Mouse (Mus musculus) ES-E14 (cell line): ENCODE results near the gene Ankrd65.

ENCODE experiments used
- HCFC1 ChIP-seq: IDR thresholded peaks from 2 replicates; pipeline ENCODE4 v1.6.1; 2012; ENCODE audit warnings: low read length, inconsistent platforms, borderline replicate concordance; ENCODE audit not compliant: insufficient read depth
- ZNF384 ChIP-seq: IDR thresholded peaks from 2 replicates; pipeline ENCODE4 v1.6.1; 2012; ENCODE audit warnings: low read depth, low read length, inconsistent platforms

DNA sequence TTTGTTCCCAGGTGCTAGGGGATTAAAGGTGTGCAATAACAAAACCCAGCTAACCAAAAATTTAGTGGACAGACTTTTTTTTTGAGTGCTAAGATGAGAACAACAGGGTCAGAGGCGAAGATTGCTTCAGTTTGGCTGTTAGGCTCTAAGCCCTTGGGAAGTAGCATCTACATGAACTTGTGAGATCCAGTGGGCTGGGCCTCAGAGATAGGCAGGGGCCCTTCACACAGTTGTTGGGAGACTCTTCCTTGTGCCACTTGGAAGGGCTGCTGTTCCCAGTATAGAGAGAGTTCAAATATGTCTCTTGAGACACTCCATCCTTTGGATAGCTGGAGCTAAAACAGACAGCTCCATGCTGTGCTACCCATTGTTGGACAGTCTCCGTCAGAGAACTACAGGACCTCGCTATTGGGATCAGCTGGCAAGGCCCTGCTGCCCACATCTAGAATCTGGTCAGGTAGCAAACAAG, at the start of gene Ankrd65:
- TF ChIP-seq ZNF384: no peak
- TF ChIP-seq HCFC1: no peak
